ENCODE assay signal across 12 mouse cellular contexts in the genomic region with DNA sequence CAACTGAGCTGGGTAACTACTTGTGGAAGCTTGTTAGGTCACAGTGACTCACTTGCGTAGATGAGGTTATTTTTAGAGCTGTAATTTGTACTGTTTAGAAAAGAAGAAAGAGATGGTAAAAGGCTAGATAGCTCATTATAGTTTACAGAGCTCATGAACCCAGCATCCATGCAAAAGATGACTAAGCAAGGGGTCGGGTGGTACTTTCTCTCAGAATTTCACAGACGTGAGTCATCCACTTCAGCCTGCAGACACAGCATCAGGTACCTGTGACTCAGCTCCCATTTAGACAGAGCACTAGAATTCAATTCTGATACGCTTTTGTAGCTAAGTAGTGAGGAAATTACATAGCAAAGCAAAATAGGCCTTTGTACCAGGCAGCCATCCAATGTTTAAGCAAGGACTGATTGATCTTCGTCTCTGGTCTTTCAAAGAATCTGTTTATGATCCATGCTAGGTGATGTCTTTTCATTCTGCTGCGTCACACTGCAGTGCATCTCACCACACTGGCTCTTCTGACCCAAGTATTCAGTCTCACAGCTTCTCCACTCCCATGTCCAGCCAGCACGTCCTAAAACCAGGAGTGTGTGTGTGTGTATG.
DNase-seq lines count a peak whose midpoint lies in the region; ATAC-seq and TF ChIP-seq lines count a peak whose summit lies in the region.
"Had no signal": no experiment of that assay in that cellular context is flagged by ENCODE, and none has a peak within 500 bp of the region (broad histone marks: within the 10 kb centered on the region; RNA-seq: fewer than 3 reads in every experiment).

No protein-coding gene starts in this region.

- H3K27me3 ChIP-seq in small intestine, adult 2 months (ENCODE audit: control insufficient read depth, insufficient read depth, low read length), result no peaks in the 10 kb centered on the region
- no peaks in the 10 kb centered on the region for H3K27me3 ChIP-seq in midbrain, embryonic 15.5 days (replicated peaks)
- H3K27me3 ChIP-seq: heart, embryonic 13.5 days; lung, embryonic 15.5 days had no signal

- no peaks in the 10 kb centered on the region for H3K9me3 ChIP-seq in midbrain, embryonic 15.5 days
- H3K9me3 ChIP-seq: heart, embryonic 13.5 days; lung, embryonic 15.5 days had no signal

- TF ChIP-seq POLR2A in small intestine, adult 2 months (IDR thresholded peaks at IDR 0.05; ENCODE audit: low read depth, low read length), result no peak

- no peaks in the 10 kb centered on the region for H3K36me3 ChIP-seq in small intestine, adult 2 months (ENCODE audit: control insufficient read depth, insufficient read depth, low read length)
- no peaks in the 10 kb centered on the region for H3K36me3 ChIP-seq in midbrain, embryonic 15.5 days (replicated peaks)
- H3K36me3 ChIP-seq: heart, embryonic 13.5 days; lung, embryonic 15.5 days had no signal

- H3K4me3 ChIP-seq in small intestine, adult 2 months (ENCODE audit: low read depth, low read length), result no peak overlapping the region
- H3K4me3 ChIP-seq in midbrain, embryonic 15.5 days, result no peak overlapping the region
- H3K4me3 ChIP-seq: heart, embryonic 13.5 days; lung, embryonic 15.5 days had no signal

- TF ChIP-seq CTCF in small intestine, adult 2 months (IDR thresholded peaks at IDR 0.05; ENCODE audit: extremely low read depth, insufficient read length, insufficient replicate concordance, low read depth, low read length), result no peak

- no peak overlapping the region for H3K4me2 ChIP-seq in midbrain, embryonic 15.5 days
- H3K4me2 ChIP-seq: heart, embryonic 13.5 days; lung, embryonic 15.5 days had no signal

- no peak for ATAC-seq in midbrain, embryonic 15.5 days (replicated peaks)
- ATAC-seq: CD4-positive, CD25-positive, alpha-beta regulatory T cell, adult 4 months; forebrain, embryonic 14.5 days had no signal

- peak; percentile 41 to 70 for DNase-seq in frontal cortex, adult 2 months (ENCODE audit: extremely low spot score in 1 of 2, low spot score in 1 of 2)
- no peak for DNase-seq in frontal cortex, postnatal 25 days (ENCODE audit: low spot score in 2 of 2)
- DNase-seq in lung, adult 18-20 months, result peak; percentile 15 to 47
- DNase-seq in lung, postnatal 4 days, result no peak
- DNase-seq in fibroblast of lung, adult 2 months (ENCODE audit: low read depth), result peak; percentile 80
- no peak for DNase-seq in cerebellum, postnatal 25 days

- no peak overlapping the region for H3K9ac ChIP-seq in midbrain, embryonic 15.5 days
- H3K9ac ChIP-seq: heart, embryonic 13.5 days; lung, embryonic 15.5 days had no signal

- whole genome bisulfite sequencing in small intestine, adult 2 months, result 46% methylated on average over 7 of the region's 7 CpGs
- 77% methylated on average over 7 of the region's 7 CpGs for WGBS in midbrain, embryonic 15.5 days

- peak overlapping the region; percentile 57 for H3K27ac ChIP-seq in small intestine, adult 2 months (ENCODE audit: insufficient read depth, low read depth, low read length)
- no peak overlapping the region for H3K27ac ChIP-seq in midbrain, embryonic 15.5 days
- H3K27ac ChIP-seq: heart, embryonic 13.5 days; lung, embryonic 15.5 days had no signal

- peaks cover 33% of the 10 kb centered on the region for H3K4me1 ChIP-seq in small intestine, adult 2 months (ENCODE audit: control insufficient read depth, insufficient read depth, insufficient read length, low read length)
- no peaks in the 10 kb centered on the region for H3K4me1 ChIP-seq in midbrain, embryonic 15.5 days

Comparison
In these comparisons a context has a peak if more than half of its experiments do, and no peak if none do; other contexts are left out.
1. DNase-seq: peak in frontal cortex, adult 2 months (2 of 2), lung, adult 18-20 months (2 of 2) and fibroblast of lung, adult 2 months (single experiment); none in frontal cortex, postnatal 25 days (0 of 2), lung, postnatal 4 days (0 of 2) and cerebellum, postnatal 25 days (0 of 2).